Mouse (Mus musculus) layer of hippocampus, postnatal 25 days (tissue): ENCODE measurements at regions not wholly inside any gene's neighbourhood (a gene's known extent, or its start where the extent isn't known, plus 50 kb on each side); places are given as distances from the start of the nearest gene placed in this dataset.

Source experiments
- DNase-seq, 2 experiments: peaks; one replicate each; pipeline ENCODE4 v3.0.0; 2022; ENCODE audit warnings: mixed read lengths in 2 of 2, low spot score in 1 of 2; ENCODE audit errors: extremely low spot score in 1 of 2

DNA sequence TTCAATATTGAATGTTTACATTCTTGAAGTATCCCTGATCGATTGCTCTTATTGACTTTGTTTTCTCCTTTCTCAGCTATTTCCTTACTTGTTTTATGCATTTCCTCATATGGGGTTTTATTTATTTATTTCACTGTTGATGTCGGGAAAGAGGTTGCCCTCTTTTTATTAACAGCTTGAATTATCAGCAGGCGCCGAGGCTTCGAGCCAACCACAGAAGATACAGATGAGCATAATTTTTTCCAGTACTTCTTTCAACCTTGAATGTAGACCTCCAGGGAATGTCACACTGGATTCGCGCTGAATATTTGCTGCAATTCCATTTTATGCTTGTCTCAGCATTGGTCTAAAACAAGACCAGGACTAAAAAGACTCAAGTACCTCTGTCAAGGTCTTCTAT lies 183.4 kb upstream of the Cntn6 start:
- no peak for DNase-seq

DNA sequence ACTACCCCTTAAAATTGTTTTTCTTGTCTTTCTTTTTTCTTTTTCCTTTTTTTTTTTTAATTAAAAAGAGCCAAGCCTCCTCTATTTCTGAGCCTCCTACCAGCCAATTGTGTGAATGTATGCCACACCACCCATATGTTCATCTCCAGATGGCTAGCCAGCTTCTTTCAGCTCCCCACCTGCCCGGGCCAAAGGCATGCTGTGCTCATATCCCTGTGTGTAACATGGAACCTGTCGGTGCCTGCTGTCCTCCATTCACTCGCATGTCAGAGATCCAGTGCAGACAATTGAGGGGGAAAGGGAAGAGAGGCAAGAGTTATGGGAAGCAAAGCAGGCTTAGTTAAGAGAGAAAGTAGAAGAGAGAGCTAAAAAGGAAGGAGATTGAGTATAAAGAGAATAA lies 179.6 kb upstream of the Cntn6 start:
- peak; percentile 11 to 16 for DNase-seq

DNA sequence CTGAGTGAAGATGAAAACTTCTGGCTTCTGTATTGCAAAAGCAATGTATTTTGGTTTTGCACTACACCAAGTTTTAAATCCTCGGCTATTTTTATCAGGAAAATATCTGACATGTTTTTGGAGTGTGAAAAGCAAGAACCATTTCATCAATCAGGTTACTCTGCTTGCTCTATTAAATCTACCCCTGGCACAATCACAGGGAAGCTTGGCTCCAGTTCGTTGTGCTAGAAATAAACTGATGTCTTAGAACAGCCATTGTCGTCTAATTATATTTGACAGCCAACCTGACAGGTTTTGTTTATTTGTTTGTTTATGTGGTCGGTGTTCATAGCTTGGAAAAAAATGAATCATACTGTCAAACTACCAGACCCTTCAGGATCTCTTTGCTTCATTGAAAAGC lies 174.1 kb upstream of the Cntn6 start:
- no peak for DNase-seq

DNA sequence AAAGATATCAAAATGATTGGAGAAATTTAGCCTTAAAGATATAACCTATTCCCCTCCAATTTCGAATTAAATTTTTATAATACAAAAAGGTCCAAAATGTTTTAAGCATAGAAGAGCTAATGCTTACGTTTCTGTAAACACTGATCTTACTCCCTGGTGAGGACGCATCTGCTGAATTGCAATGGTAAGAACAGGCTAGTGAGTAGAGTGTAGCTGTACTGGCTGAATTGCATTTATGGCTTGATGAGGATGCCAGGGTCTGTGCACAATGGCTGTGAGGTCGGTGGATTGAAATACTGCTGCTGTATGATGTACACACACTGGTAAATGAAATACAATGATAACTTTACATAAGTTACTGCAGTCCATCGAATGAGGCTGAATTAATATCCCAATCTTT lies 170.4 kb upstream of the Cntn6 start:
- DNase-seq: no peak

DNA sequence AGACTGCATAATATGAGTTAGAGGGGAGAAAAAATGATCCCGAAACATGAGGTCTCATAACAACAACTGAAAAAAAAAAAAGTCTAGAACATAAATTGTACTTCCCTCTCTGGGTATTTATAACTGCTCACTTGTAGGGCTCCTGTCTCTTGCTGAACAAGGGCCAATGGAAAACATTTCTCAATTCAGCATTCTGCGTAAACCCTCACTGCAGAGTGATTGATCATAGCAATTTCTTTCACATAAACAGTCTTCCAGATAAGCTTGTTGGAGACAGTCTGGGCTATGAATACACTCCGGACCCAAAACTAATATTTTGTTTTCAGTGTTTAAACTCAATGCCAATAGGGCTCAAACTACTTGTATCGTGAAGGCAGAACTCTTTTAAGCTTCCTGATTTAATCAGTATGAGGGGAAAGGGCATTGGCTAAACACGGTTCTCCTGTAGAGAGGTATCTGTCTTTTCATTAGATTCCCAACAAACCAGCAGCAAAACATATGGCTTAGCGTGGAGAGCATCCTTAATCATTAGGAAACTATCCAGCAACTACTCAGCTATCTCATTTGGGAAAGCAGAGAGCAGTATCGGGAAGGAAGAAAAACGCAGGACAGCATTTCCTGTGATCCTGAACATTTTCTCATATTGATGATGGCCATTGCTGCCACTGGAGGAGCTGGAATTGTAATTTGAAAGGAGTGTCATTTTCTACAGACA lies 153.3 kb upstream of the Cntn6 start:
- no peak for DNase-seq

DNA sequence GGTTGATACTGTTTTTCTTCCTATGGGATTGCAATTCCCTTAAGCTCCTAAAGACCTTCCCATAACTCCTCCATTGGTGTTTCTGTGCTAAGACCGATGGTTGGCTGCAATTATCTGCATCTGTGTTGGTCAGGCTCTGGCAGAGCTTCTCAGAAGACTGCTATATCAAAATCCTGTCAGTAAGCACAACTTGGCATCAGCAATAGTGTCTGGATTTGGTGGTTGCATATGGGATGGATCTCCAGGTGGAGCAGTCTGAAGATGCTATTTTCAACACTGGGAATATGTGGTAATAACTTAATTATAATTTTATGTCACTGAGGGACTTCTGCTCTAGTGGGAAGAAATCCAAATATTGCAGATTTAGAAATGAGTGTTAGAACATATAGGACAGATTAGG lies 148.6 kb upstream of the Cntn6 start:
- no peak for DNase-seq
